Mouse (Mus musculus) cerebellum, adult 11 months (tissue): Measurements from ENCODE around the gene Samd4b.

Experiments
- DNase-seq: peaks from one replicate; pipeline ENCODE4 v3.0.0; 2022

Gene Samd4b

GRCm38 (mm10) chr7:28586663-28587411, 11.1 kb downstream of the Samd4b start:
- no peak for DNase-seq

GRCm38 (mm10) chr7:28585001-28585400, 12.9 kb downstream of the Samd4b start:
- no peak for DNase-seq

GRCm38 (mm10) chr7:28584468-28584867, 13.5 kb downstream of the Samd4b start:
- DNase-seq = no peak

- DNase-seq = no peak
Observed at GRCm38 (mm10) chr7:28583570-28584344, 14.2 kb downstream of the Samd4b start.

- no peak for DNase-seq
Observed at GRCm38 (mm10) chr7:28582841-28583240, 15.1 kb downstream of the Samd4b start.

- DNase-seq = no peak
Observed at GRCm38 (mm10) chr7:28581721-28582120, 16.2 kb downstream of the Samd4b start.

GRCm38 (mm10) chr7:28579826-28580225, 18.1 kb downstream of the Samd4b start:
- no peak for DNase-seq

- no peak for DNase-seq
Observed at GRCm38 (mm10) chr7:28578543-28579053, 19.3 kb downstream of the Samd4b start.

- no peak for DNase-seq
Observed at GRCm38 (mm10) chr7:28577826-28578542, 20.0 kb downstream of the Samd4b start.

- DNase-seq = no peak
Observed at GRCm38 (mm10) chr7:28576271-28576914, 21.6 kb downstream of the Samd4b start.

- no peak for DNase-seq
Observed at GRCm38 (mm10) chr7:28575597-28575996, 22.3 kb downstream of the Samd4b start.

GRCm38 (mm10) chr7:28573236-28573635, 24.7 kb downstream of the Samd4b start:
- DNase-seq = no peak

GRCm38 (mm10) chr7:28572689-28573088, 25.3 kb downstream of the Samd4b start:
- DNase-seq = no peak

- no peak for DNase-seq
Observed at GRCm38 (mm10) chr7:28570982-28571682, 26.8 kb downstream of the Samd4b start.

- peak; percentile 61 for DNase-seq
Observed at GRCm38 (mm10) chr7:28570291-28570981, 27.5 kb downstream of the Samd4b start.

- peak; percentile 57 for DNase-seq
Observed at GRCm38 (mm10) chr7:28568253-28568652, 29.7 kb downstream of the Samd4b start.

- DNase-seq = no peak
Observed at GRCm38 (mm10) chr7:28567539-28567938, 30.4 kb downstream of the Samd4b start.

GRCm38 (mm10) chr7:28565407-28565806, 32.5 kb downstream of the Samd4b start:
- no peak for DNase-seq

- peak; percentile 44 for DNase-seq
Observed at GRCm38 (mm10) chr7:28562951-28563350, 35.0 kb downstream of the Samd4b start.

GRCm38 (mm10) chr7:28562371-28562770, 35.6 kb downstream of the Samd4b start:
- DNase-seq = peak; percentile 59

GRCm38 (mm10) chr7:28561967-28562366, 36.0 kb downstream of the Samd4b start:
- peak; percentile 44 for DNase-seq
